ENCODE assay signal across 20 mouse cellular contexts in genomic region chr17:27751314-27752202, GRCm38 (mm10). TPM values are rescaled to one million over a fixed set of nuclear protein-coding genes. Genes with fewer than 3 reads are reported as not detected.
A peak's percentile ranks its signal among the peaks of the same experiment; 100 is the strongest.
DNase-seq lines count a peak whose midpoint lies in the region.
"Had no signal": no experiment of that assay in that cellular context is flagged by ENCODE, and none has a peak within 500 bp of the region (broad histone marks: within the 10 kb centered on the region; RNA-seq: fewer than 3 reads in every experiment).

No protein-coding gene starts in this region.

- peak; percentile 18 for DNase-seq in adrenal gland, adult 2 months
- DNase-seq in adrenal gland, adult 18-20 months (ENCODE audit: low spot score in 2 of 2), result no peak
- DNase-seq in layer of hippocampus, adult 9-11 months, result peak; percentile 66
- DNase-seq in layer of hippocampus, postnatal 10 days (ENCODE audit: low spot score in 2 of 2), result no peak
- DNase-seq in right cerebral cortex, postnatal 25 days, result peak; percentile 30
- DNase-seq in right cerebral cortex, postnatal 4 days, result no peak
- no peak for DNase-seq in urinary bladder, postnatal 36 days (ENCODE audit: low spot score in 2 of 2)
- DNase-seq in spleen, postnatal 14 days (ENCODE audit: low spot score in 2 of 2), result no peak
- DNase-seq: gastrocnemius, postnatal 14 days; heart, adult 2 months; kidney, adult 2 months; kidney, postnatal 14 days; layer of hippocampus, postnatal 36 days; lung, postnatal 36 days; spleen, adult 18-20 months had no signal

RNA-seq across cellular contexts. Expression of gene Spdef, which starts 22.8 kb away (rescaled TPM):
- under 1 TPM in 1 of 2 experiments, not detected in 1; 0.28 TPM for total RNA-seq in adrenal gland, adult 2 months (2021)
- polyA plus RNA-seq in adrenal gland, adult 2 months (2012; rRNA removed), result 0.11 and 0.47 TPM in 2 replicates
- total RNA-seq in adrenal gland, adult 18-20 months (2021), result under 1 TPM in 1 of 2 experiments, not detected in 1; 0.27 TPM
- 1 to 10 TPM; 1.1 to 1.3 TPM for total RNA-seq in layer of hippocampus, postnatal 10 days (2021)
- total RNA-seq: common myeloid progenitor, adult 5-6 weeks; G1E; heart, adult 2 months had no signal
- polyA plus RNA-seq: CD4-positive, CD25-positive, alpha-beta regulatory T cell, adult 4 months; embryonic facial prominence, embryonic 13.5 days; liver, embryonic 14.5 days had no signal

Comparison
In these comparisons a context has a peak if more than half of its experiments do, and no peak if none do; other contexts are left out.
1. DNase-seq: peak in adrenal gland, adult 2 months (single experiment), layer of hippocampus, adult 9-11 months (single experiment) and right cerebral cortex, postnatal 25 days (single experiment); none in adrenal gland, adult 18-20 months (0 of 2), layer of hippocampus, postnatal 10 days (0 of 2), right cerebral cortex, postnatal 4 days (single experiment), urinary bladder, postnatal 36 days (0 of 2) and spleen, postnatal 14 days (0 of 2).